Mouse (Mus musculus): ENCODE measurements around the gene Bmp2.

Bmp2 gene

DNA sequence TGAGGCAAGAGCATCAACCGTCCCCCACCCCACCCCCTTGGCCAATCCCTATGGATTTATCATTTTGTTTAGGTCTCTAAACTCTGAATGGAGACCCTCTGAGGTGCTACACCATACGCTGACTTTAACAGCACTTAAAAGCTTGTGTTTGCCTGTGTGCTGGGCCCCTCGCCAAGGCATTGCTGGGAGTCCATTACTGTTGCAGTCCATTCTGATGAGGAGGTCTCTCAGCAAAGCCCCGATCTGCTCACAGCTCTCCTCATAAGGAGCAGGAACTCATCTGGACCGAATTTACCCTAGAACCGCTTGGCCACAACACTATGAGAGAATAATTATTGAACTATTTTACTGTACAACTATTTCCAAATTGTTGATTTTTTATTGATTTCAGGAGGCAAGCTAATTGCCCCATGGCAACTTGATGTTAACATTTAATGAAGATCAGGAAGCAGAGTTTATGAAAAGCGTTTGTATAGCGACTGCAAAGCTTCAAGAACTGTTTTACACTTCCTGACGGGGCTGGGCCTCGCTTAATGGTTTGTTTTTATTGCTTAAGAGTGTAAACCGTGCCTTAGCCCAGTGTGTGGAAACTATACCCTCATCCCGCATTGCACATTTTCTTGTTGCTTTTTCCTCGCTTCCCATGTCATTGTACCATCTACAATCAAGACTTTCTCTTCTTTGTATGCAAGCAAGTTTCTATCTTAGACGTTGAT is 14.2 kb downstream of the Bmp2 start:
- DNase-seq (ENCODE audit: low spot score), result no peak

DNA sequence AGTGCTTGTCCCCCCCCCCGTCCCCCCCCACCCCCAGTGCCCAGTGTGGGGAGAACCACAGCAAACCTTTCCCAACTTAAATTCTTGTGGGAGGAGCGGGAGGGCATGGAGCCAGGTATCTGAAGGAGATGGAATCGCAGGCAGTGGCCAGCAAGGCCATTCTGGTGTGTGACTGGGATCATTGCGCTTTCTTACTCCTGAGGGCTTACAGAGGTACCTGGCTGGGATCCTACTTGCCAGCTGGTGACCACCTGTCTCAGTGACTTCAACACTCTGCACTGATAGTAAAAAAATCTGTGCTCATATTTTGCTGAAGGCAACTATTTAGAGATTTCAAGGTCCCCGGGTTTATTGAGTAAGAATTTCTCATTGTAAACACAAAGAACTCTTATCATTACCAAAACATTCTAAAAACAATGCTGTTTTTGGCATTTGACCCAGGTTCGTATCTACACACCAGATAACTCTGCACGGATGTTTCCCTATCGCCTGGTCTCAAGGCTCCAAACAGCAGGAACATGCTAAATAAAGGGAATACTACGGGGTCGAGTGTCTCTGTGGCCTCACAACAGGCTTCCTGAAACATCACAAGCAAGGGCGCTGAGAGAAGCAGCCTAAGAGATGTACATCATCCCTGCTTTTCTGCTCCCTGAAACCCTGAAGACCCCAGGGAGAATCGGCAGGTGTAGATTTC is 39.8 kb downstream of the Bmp2 start:
- peak; percentile 12 for DNase-seq (ENCODE audit: low spot score)

Measured in testis, postnatal 14 days (tissue).